Mouse (Mus musculus) bone marrow, adult 2 months (tissue): Measurements from ENCODE around the gene Gpm6b. TPM values are rescaled to one million over a fixed set of nuclear protein-coding genes. Genes with fewer than 3 reads are reported as not detected.

Experiments
- H3K27ac ChIP-seq: fragments of 200-500 bp; 2 replicates; pipeline ENCODE4 v1.5.1; 2012; ENCODE audit warnings: low read depth, mild to moderate bottlenecking, control low read depth, inconsistent platforms, low read length; ENCODE audit not compliant: control insufficient read depth, poor library complexity, insufficient read depth
- H3K4me1 ChIP-seq: fragments of 200-500 bp; 2 replicates; pipeline ENCODE4 v1.6.1; 2011; ENCODE audit warnings: low read length; ENCODE audit not compliant: control insufficient read depth, insufficient read depth
- H3K4me3 ChIP-seq: fragments of 200-500 bp; replicated peaks from 2 replicates; pipeline ENCODE3; 2011; ENCODE audit warnings: mild to moderate bottlenecking, low read depth, low read length, control low read depth; ENCODE audit not compliant: control insufficient read depth
- CTCF ChIP-seq: fragments of 200-500 bp; IDR thresholded peaks from 2 replicates; pipeline ENCODE4 v1.5.1; 2011; ENCODE audit warnings: low read length, control low read depth; ENCODE audit not compliant: control insufficient read depth, insufficient read depth
- POLR2A ChIP-seq: fragments of 200-500 bp; IDR thresholded peaks from 2 replicates; pipeline ENCODE4 v1.6.1; 2011; ENCODE audit warnings: low read depth, mild to moderate bottlenecking, control low read depth, low read length, borderline replicate concordance; ENCODE audit not compliant: control insufficient read depth
- WGBS: fragments of 180-500 bp; shearing (Covaris S2); methylation state at CpG from one replicate; pipeline ENCODE4 v1.1.7; 2018; 5-methylcytosine and 5-hydroxymethylcytosine counted together
- polyA plus RNA-seq: library from polyadenylated mRNA; stranded (reverse); fragments of >200 nt; gene quantifications from 2 replicates; pipeline ENCODE4 v1.2.4, GENCODE M21; 2011; ENCODE audit warnings: low replicate concordance; ENCODE audit not compliant: missing spikeins, insufficient read depth, insufficient read length

Gpm6b gene
- polyA plus RNA-seq, 1 experiment = 5.7 TPM

DNA sequence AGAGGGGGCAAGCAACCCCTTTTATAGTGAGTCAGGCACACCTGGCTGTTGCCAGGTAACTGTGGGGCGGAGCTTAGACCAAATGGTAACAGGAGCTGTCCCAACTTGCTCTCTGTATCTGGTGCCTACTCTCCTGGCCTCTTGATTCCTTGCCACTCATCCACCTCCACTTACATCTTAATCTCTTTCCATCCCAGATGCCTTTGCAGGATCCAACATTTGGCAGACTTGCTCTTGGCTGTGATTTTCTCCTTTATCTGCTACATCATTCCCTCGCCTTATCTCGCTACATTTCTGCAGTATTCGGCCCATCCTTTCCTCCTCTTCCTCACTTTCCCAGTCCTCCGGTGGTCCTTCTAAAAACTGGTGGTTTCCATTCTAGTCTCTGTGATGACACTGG lies 99.6 kb downstream of the Gpm6b start:
- Histone ChIP-seq H3K4me1 (no peaks in the 10 kb centered on the region), H3K27ac (no peak overlapping the region), H3K4me3 (no peak overlapping the region)
- TF ChIP-seq POLR2A (no peak), CTCF (no peak)
- 82% methylated on average over 5 of the region's 5 CpGs for WGBS

DNA sequence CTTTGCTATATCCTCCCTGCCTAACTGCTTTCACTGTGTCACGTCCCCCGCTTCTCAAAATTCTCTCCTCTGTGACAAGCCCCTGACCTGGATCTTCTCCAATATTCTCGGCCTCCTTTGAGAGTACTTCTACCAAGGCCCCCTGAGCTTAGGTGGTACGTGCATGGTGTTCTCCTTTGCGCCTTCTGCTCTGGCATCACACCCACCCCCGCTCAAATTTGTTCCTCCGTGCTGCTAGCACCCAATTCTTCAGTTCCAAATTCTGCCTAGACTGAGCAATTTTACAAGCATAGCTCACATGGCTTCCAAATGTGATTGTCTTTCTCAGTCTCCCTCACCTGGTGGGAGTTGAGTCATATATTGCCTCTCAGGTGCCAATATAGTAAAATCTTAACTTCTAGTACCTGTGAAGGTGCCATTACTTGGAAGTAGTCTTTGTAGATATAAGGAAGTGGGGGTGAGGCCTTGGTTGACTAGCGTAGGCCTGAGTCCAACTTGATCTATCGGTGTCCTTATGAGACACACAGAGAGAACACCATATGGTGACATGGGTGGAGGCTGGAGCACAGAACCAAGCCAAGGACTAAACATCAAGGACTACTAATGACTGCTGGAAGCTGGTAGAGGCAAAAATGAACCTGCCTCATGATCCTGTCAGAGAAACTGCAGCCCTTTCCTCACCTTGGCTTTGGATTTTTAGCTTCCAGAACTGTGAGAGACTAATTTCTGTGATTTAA lies 100.2 kb downstream of the Gpm6b start:
- H3K4me3 ChIP-seq = no peak overlapping the region
- WGBS = 80% methylated on average over 9 of the region's 9 CpGs
- TF ChIP-seq POLR2A = no peak
- TF ChIP-seq CTCF = no peak
- H3K27ac ChIP-seq = no peak overlapping the region
- H3K4me1 ChIP-seq = no peaks in the 10 kb centered on the region

DNA sequence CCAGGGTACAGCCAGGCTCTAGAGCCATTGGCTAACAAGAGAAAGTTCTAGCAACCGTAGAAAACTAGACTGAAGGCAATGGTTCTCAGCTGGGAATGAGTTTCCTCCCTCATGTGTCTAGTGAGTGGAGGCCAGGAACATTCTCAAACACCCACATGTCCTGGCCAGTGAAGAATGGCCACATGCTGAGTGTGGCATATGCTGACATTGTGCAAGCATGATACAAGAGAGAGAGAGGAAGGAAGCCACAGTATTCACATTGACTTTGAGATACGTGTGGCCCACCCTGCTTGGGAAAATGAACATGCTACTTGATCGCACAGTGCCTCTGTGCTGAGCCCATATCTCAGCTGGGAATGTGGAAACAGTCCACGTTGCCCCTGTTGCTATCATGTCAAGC lies 101.2 kb downstream of the Gpm6b start:
- 52% methylated on average over 4 of the region's 4 CpGs for WGBS
- H3K27ac ChIP-seq = no peak overlapping the region
- TF ChIP-seq POLR2A (no peak), CTCF (no peak)
- H3K4me3 ChIP-seq = no peak overlapping the region
- H3K4me1 ChIP-seq = no peaks in the 10 kb centered on the region

DNA sequence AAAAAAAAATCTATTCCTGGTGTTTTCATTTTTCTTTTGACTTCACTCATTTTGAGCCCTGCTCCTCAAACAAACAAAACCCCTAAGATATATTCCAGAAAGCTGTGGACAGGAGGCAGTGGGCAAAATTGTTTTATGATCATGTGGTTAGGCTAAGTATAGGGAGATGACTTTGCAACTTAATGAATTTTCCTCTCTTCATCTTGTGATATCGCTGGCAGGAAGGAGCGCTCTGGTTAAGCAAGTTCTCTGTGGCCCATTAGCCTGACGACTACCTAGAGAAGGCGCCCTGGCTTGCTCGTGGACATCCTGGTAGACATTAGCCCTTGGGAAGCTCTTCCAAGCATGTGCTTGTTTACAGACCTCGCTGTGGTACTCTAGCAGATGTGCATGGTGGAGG lies 103.1 kb downstream of the Gpm6b start:
- Histone ChIP-seq H3K4me3 (no peak overlapping the region), H3K27ac (no peak overlapping the region), H3K4me1 (no peaks in the 10 kb centered on the region)
- 34% methylated on average over 6 of the region's 6 CpGs for WGBS
- TF ChIP-seq POLR2A = no peak
- TF ChIP-seq CTCF = no peak

DNA sequence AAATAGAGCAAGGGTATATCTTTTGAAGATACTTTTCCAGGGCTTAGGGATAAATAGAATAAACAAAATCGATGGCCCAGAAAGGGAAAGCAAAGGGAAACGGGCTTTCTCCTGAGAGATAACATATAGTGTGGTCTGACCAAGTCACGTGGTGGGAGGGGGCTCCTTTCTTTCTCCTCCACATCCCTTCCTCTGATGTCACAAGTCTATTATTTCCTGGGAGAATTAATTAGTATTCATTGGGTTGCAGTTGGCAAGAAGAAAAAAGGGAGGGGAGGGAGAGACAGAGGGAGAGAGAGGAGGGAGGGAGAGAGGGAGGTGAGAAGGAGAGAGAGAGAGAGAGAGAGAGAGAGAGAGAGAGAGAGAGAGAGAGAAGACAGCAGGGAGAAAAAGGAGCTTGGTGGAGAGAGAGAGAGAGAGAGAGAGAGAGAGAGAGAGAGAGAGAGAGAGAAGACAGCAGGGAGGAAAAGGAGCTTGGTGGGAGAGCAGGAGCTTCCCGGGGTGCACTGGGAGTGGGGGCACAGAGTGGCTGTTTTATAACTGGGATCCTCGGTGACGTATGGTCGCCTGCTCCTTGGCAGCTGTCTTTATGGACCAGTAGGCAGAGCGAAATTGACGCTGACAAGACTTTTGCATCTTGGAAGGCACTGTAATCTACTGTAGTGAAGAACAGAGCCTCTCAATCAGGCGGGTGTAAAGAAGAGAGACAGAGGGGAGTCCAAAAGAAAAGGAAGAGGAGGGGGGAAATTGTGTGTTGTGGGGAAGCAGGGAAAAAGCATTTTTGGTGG lies 105.7 kb downstream of the Gpm6b start:
- no peak overlapping the region for H3K4me3 ChIP-seq
- TF ChIP-seq POLR2A (no peak), CTCF (no peak)

GRCm38 (mm10) chrX:166348086-166348485 lies 109.4 kb downstream of the Gpm6b start:
- no peak overlapping the region for H3K4me3 ChIP-seq
- H3K27ac ChIP-seq = no peak overlapping the region
- WGBS = 87% methylated on average over 6 of the region's 6 CpGs
- TF ChIP-seq POLR2A = no peak
- TF ChIP-seq CTCF = no peak
- no peaks in the 10 kb centered on the region for H3K4me1 ChIP-seq

More for the DNA sequence above, 105.7 kb downstream of the Gpm6b start:
- Histone ChIP-seq H3K27ac (no peak overlapping the region), H3K4me1 (no peaks in the 10 kb centered on the region)
- WGBS = 64% methylated on average over 10 of the region's 10 CpGs

GRCm38 (mm10) chrX:166348634-166349033 lies 109.9 kb downstream of the Gpm6b start:
- no peak overlapping the region for H3K27ac ChIP-seq
- no peak overlapping the region for H3K4me3 ChIP-seq
- 85% methylated on average over 4 of the region's 4 CpGs for WGBS
- TF ChIP-seq POLR2A (no peak), CTCF (no peak)
- H3K4me1 ChIP-seq = no peaks in the 10 kb centered on the region

GRCm38 (mm10) chrX:166351790-166352189 lies 113.1 kb downstream of the Gpm6b start:
- TF ChIP-seq POLR2A = no peak
- TF ChIP-seq CTCF = peak; percentile 53
- Histone ChIP-seq H3K4me1 (no peaks in the 10 kb centered on the region), H3K4me3 (no peak overlapping the region), H3K27ac (no peak overlapping the region)
- 15% methylated on average over 6 of the region's 6 CpGs for WGBS
